Mouse (Mus musculus): ENCODE measurements around the gene Ubtd1. TPM values are rescaled to one million over a fixed set of nuclear protein-coding genes. Genes with fewer than 3 reads are reported as not detected.
"Not testable (repeated sequence)": the region's sequence is repeated elsewhere in the genome, so short reads cannot be mapped to it uniquely, and the experiment has no call there.

Ubtd1 gene
- polyA plus RNA-seq, 1 experiment, result 21.6 TPM

- DNase-seq (ENCODE audit: extremely low spot score in 1 of 2, low spot score in 1 of 2), result no peak
These were observed 72.7 kb downstream of the Ubtd1 start for GRCm38 (mm10) chr19:42054255-42054654.

GRCm38 (mm10) chr19:42055881-42056280, 74.3 kb downstream of the Ubtd1 start:
- no peak for DNase-seq (ENCODE audit: extremely low spot score in 1 of 2, low spot score in 1 of 2)

GRCm38 (mm10) chr19:42056719-42057409, 75.3 kb downstream of the Ubtd1 start:
- DNase-seq (ENCODE audit: extremely low spot score in 1 of 2, low spot score in 1 of 2), result no peak

GRCm38 (mm10) chr19:42058426-42058825, 76.9 kb downstream of the Ubtd1 start:
- no peak for DNase-seq (ENCODE audit: extremely low spot score in 1 of 2, low spot score in 1 of 2)

- DNase-seq (ENCODE audit: extremely low spot score in 1 of 2, low spot score in 1 of 2), result no peak
These were observed 79.9 kb downstream of the Ubtd1 start for GRCm38 (mm10) chr19:42061443-42061842.

GRCm38 (mm10) chr19:42068441-42069240, 87.1 kb downstream of the Ubtd1 start:
- DNase-seq (ENCODE audit: extremely low spot score in 1 of 2, low spot score in 1 of 2), result no peak

GRCm38 (mm10) chr19:42069241-42069525, 87.6 kb downstream of the Ubtd1 start:
- DNase-seq (ENCODE audit: extremely low spot score in 1 of 2, low spot score in 1 of 2), result peak in 1 of 2 experiments; percentile 35

- DNase-seq (ENCODE audit: extremely low spot score in 1 of 2, low spot score in 1 of 2), result peak in 1 of 2 experiments; percentile 27
These were observed 89.7 kb downstream of the Ubtd1 start for GRCm38 (mm10) chr19:42071221-42071620.

- DNase-seq (ENCODE audit: extremely low spot score in 1 of 2, low spot score in 1 of 2), result no peak
These were observed 90.5 kb downstream of the Ubtd1 start for GRCm38 (mm10) chr19:42071886-42072608.

GRCm38 (mm10) chr19:42072802-42073201, 91.2 kb downstream of the Ubtd1 start:
- no peak for DNase-seq (ENCODE audit: extremely low spot score in 1 of 2, low spot score in 1 of 2)

GRCm38 (mm10) chr19:42075051-42075450, 93.5 kb downstream of the Ubtd1 start:
- no peak for DNase-seq (ENCODE audit: extremely low spot score in 1 of 2, low spot score in 1 of 2)

GRCm38 (mm10) chr19:42075992-42076391, 94.4 kb downstream of the Ubtd1 start:
- DNase-seq (ENCODE audit: extremely low spot score in 1 of 2, low spot score in 1 of 2), result no peak

- DNase-seq (ENCODE audit: extremely low spot score in 1 of 2, low spot score in 1 of 2), result no peak
These were observed 97.0 kb downstream of the Ubtd1 start for GRCm38 (mm10) chr19:42078566-42078965.

- no peak for DNase-seq (ENCODE audit: extremely low spot score in 1 of 2, low spot score in 1 of 2)
These were observed 97.4 kb downstream of the Ubtd1 start for GRCm38 (mm10) chr19:42079006-42079405.

- DNase-seq (ENCODE audit: extremely low spot score in 1 of 2, low spot score in 1 of 2), result no peak
These were observed 98.4 kb downstream of the Ubtd1 start for GRCm38 (mm10) chr19:42079950-42080349.

- DNase-seq (ENCODE audit: extremely low spot score in 1 of 2, low spot score in 1 of 2), result no peak
These were observed 98.9 kb downstream of the Ubtd1 start for GRCm38 (mm10) chr19:42080469-42080868.

GRCm38 (mm10) chr19:42081613-42082012, 100.0 kb downstream of the Ubtd1 start:
- DNase-seq (ENCODE audit: extremely low spot score in 1 of 2, low spot score in 1 of 2), result not testable (repeated sequence)
